Mouse (Mus musculus): ENCODE measurements around the gene Podnl1.

DNA sequence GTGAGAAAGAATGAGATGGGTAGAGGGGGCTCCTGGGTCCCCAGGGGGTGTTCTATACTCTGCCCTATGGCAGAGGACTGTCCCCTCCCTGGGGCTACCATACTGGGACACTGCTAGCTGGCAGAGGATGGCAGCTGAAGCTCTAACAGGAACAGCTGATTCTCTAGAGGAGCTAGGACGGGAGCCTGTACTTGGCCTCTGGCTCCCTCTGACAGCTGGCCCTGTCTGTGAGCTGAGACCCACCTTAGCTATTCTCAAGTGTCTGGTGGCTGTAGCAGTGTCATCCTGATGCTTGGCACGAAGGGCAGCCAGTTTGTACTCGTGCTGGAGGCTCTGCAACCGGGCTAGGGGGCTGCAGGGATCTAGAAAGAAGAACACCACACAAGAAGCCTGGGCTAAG is 15.0 kb downstream of the Podnl1 start:
- no peak for TF ChIP-seq CTCF (IDR thresholded peaks at IDR 0.05; ENCODE audit: low read depth)
- TF ChIP-seq EP300 (IDR thresholded peaks at IDR 0.05; ENCODE audit: low read depth), result no peak
